Mouse (Mus musculus): ENCODE data around the gene Tmem207. TPM values are rescaled to one million over a fixed set of nuclear protein-coding genes. Genes with fewer than 3 reads are reported as not detected.

Tmem207 gene
- not detected in 2 replicates for polyA plus RNA-seq (2015; fragmentation: Nextera tagmentation; extraction: Ambion mirVana)

GRCm38 (mm10) chr16:26526669-26527068 lies at the start of gene Tmem207:
Gene Tmem207, minus strand, starts transcription at chr16:26526769.

DNA sequence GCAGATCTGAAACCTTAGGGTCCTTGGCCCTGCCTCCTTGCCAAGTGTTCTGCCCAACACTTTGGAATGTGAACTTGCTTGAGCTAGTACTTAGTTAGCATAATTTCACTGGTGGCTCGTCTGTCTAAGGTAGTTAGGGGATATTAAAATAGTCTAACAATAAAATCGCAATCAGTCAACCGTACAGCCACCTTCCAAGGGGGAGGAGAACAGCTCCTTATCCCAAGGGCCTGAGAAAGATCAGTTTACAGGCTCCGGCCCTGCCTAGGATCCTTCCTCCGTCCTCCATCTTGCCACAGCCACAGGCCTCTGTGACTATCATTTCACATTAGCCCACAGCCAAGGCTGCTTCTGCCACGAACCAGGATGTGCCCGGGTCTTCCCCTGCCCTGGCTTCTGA lies 63.7 kb downstream of the Tmem207 start, which contains the start of gene Cldn16:
Gene Cldn16, plus strand, starts transcription at position 301 of the 400 bp plus-strand sequence.

Other genes with a start within 250 kb of the Tmem207 start
- gene Cldn1, start 154.9 kb downstream of the Tmem207 start, polyA plus RNA-seq (2015; fragmentation: Nextera tagmentation; extraction: Ambion mirVana), result 9.5 and 10.3 TPM in 2 replicates
- gene Cldn16, start 63.6 kb downstream of the Tmem207 start, polyA plus RNA-seq (2015; fragmentation: Nextera tagmentation; extraction: Ambion mirVana), result not detected in 2 replicates
- 2.5 and 2.6 TPM in 2 replicates for gene Il1rap, start 54.9 kb upstream of the Tmem207 start, polyA plus RNA-seq (2015; fragmentation: Nextera tagmentation; extraction: Ambion mirVana)

Measured in spleen, postnatal 0 days (tissue).